Mouse (Mus musculus): ENCODE data around the gene Gm17324. TPM values are rescaled to one million over a fixed set of nuclear protein-coding genes. Genes with fewer than 3 reads are reported as not detected.
"Not testable (repeated sequence)": the region's sequence is repeated elsewhere in the genome, so short reads cannot be mapped to it uniquely, and the experiment has no call there.

The Gm17324 gene
- polyA plus RNA-seq (2015; fragmentation: Nextera tagmentation; extraction: Ambion mirVana) = 1.0 and 1.3 TPM in 2 replicates

DNA sequence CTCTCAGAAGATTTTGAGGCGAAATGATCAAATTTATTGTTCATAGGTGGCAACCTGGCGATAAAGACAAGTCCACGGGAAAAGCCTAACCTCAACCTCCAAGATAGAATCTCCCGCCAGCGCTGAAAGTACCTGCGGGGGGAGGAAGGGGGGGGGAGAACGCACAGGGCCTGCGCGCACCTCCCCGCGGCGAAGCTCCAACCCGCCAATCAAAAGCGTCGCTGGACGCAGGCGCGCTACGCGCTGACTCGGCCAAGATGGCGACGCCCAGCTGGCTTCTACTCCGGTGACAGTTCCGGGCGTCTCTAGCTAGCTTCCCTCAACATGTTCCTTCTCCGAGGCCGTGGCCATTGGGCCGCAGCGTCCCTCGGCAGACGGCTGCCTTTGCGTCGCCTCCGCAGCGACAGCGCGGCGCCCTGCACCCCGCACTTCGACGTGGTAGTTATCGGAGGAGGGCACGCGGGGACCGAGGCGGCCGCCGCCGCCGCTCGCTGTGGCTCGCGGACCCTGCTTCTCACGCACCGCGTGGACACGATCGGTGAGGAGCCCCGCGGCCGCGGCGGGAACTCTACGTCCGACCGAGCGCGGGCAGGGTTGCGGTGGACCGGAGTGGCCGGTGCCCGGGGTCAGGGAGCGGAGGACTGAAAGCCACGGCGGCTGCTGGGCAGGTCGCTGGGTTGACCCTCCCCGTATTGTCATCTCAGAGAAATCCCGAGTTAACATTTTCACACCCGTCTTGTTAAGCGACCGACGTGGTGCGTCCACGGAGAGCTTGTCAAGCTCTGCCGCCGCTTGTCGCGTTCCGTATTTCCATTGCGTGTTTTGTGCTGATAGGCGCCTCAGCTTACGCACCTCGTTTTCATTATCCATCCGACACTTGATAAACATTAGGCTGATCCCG, at the start of gene Gm17324, which contains the start of gene Mto1:
Gene Gm17324 (minus strand): TSS at position 814 of the 901 bp plus-strand sequence.
Gene Mto1 (plus strand): TSS at position 236 of the 901 bp plus-strand sequence.
- Histone ChIP-seq H3K27ac (ENCODE audit: low read length) (peak within 1 kb of the TSS; percentile 85), H3K36me3 (ENCODE audit: control insufficient read depth, insufficient read depth, low read length) (peaks cover 6% of the 10 kb centered on the region), H3K4me3 (ENCODE audit: low read length) (peak within 1 kb of the TSS; percentile 81), H3K27me3 (ENCODE audit: control insufficient read depth, insufficient read depth, low read depth, low read length) (peaks cover 16% of the 10 kb centered on the region), H3K9me3 (ENCODE audit: control insufficient read depth, low read length) (no peaks in the 10 kb centered on the region), H3K4me1 (replicated peaks; ENCODE audit: control insufficient read depth, insufficient read depth, low read length) (peaks cover 13% of the 10 kb centered on the region), H3K9ac (ENCODE audit: low read length) (peak within 1 kb of the TSS; percentile 87), H3K4me2 (ENCODE audit: low read depth, low read length) (peak within 1 kb of the TSS; percentile 64)
- ATAC-seq (ENCODE audit: low read depth) = peak; percentile 96
- WGBS = under 1% methylated on average over 94 of the region's 96 CpGs

GRCm38 (mm10) chr9:78493171-78493570, 44.6 kb upstream of the Gm17324 start:
- ATAC-seq (ENCODE audit: low read depth) = no peak
- H3K27ac ChIP-seq (ENCODE audit: low read length) = no peak overlapping the region
- H3K27me3 ChIP-seq (ENCODE audit: control insufficient read depth, insufficient read depth, low read depth, low read length) = no peaks in the 10 kb centered on the region
- H3K36me3 ChIP-seq (ENCODE audit: control insufficient read depth, insufficient read depth, low read length) = no peaks in the 10 kb centered on the region
- no peak overlapping the region for H3K4me3 ChIP-seq (ENCODE audit: low read length)
- no peak overlapping the region for H3K4me2 ChIP-seq (ENCODE audit: low read depth, low read length)
- no peaks in the 10 kb centered on the region for H3K9me3 ChIP-seq (ENCODE audit: control insufficient read depth, low read length)
- WGBS = 78% methylated on average over 7 of the region's 7 CpGs
- H3K9ac ChIP-seq (ENCODE audit: low read length) = no peak overlapping the region
- peaks cover 3% of the 10 kb centered on the region; the same call in 1 of the 2 replicates for H3K4me1 ChIP-seq (replicated peaks; ENCODE audit: control insufficient read depth, insufficient read depth, low read length)

- Histone ChIP-seq H3K4me1 (replicated peaks; ENCODE audit: control insufficient read depth, insufficient read depth, low read length) (peaks cover 3% of the 10 kb centered on the region; the same call in 1 of the 2 replicates), H3K27me3 (ENCODE audit: control insufficient read depth, insufficient read depth, low read depth, low read length) (no peaks in the 10 kb centered on the region), H3K9me3 (ENCODE audit: control insufficient read depth, low read length) (no peaks in the 10 kb centered on the region), H3K4me2 (ENCODE audit: low read depth, low read length) (no peak overlapping the region), H3K36me3 (ENCODE audit: control insufficient read depth, insufficient read depth, low read length) (no peaks in the 10 kb centered on the region), H3K4me3 (ENCODE audit: low read length) (no peak overlapping the region), H3K9ac (ENCODE audit: low read length) (no peak overlapping the region), H3K27ac (ENCODE audit: low read length) (no peak overlapping the region)
- no peak for ATAC-seq (ENCODE audit: low read depth)
- WGBS = 88% methylated on average over 3 of the region's 3 CpGs
Observed at GRCm38 (mm10) chr9:78492254-78492653, 43.7 kb upstream of the Gm17324 start.

- Histone ChIP-seq H3K27me3 (ENCODE audit: control insufficient read depth, insufficient read depth, low read depth, low read length) (no peaks in the 10 kb centered on the region), H3K4me1 (replicated peaks; ENCODE audit: control insufficient read depth, insufficient read depth, low read length) (peaks cover 3% of the 10 kb centered on the region; the same call in 1 of the 2 replicates), H3K9me3 (ENCODE audit: control insufficient read depth, low read length) (no peaks in the 10 kb centered on the region), H3K27ac (ENCODE audit: low read length) (no peak overlapping the region), H3K4me3 (ENCODE audit: low read length) (no peak overlapping the region), H3K36me3 (ENCODE audit: control insufficient read depth, insufficient read depth, low read length) (no peaks in the 10 kb centered on the region), H3K9ac (ENCODE audit: low read length) (no peak overlapping the region), H3K4me2 (ENCODE audit: low read depth, low read length) (no peak overlapping the region)
- 45% methylated on average over 3 of the region's 3 CpGs for WGBS
- ATAC-seq (ENCODE audit: low read depth) = no peak; the same call in 1 of the 2 replicates
Observed at GRCm38 (mm10) chr9:78491169-78491568, 42.6 kb upstream of the Gm17324 start.

DNA sequence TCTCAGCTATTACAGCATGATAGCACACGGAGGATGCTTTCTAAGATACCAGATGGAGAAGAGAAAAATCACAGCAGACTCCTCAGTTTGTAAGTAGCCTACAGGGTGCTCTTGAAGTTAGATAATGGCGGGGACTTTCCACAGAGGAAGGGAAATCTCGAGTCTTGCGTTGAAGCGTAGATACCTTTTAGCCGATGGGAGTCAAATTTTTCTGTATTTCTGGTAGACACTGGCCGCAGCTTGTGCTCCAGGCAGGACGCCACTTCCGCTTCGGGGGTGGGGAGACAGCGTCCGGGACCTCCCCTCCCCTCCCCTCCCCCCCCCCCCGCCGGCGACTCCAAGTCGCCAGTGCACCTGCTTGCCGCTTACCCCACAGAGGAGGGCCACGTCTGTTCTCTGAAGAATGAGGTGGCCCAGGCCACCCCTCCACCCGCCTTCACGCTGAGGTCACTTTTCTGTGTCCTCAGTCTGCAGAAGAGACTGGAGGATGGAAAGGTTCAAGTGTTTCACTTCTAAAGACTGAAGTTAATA, 40.4 kb upstream of the Gm17324 start, which contains the start of gene Eef1a1:
Gene Eef1a1 (minus strand): TSS at position 262 of the 531 bp plus-strand sequence.
- H3K4me2 ChIP-seq (ENCODE audit: low read depth, low read length) = peak within 1 kb of the TSS; percentile 66
- WGBS = under 1% methylated on average over 16 of the region's 20 CpGs
- no peaks in the 10 kb centered on the region for H3K27me3 ChIP-seq (ENCODE audit: control insufficient read depth, insufficient read depth, low read depth, low read length)
- peak within 1 kb of the TSS; percentile 56 for H3K4me3 ChIP-seq (ENCODE audit: low read length)
- ATAC-seq (ENCODE audit: low read depth) = peak; percentile 83
- peak within 1 kb of the TSS; percentile 79 for H3K27ac ChIP-seq (ENCODE audit: low read length)
- peak within 1 kb of the TSS; percentile 75 for H3K9ac ChIP-seq (ENCODE audit: low read length)
- H3K36me3 ChIP-seq (ENCODE audit: control insufficient read depth, insufficient read depth, low read length) = no peaks in the 10 kb centered on the region
- H3K4me1 ChIP-seq (replicated peaks; ENCODE audit: control insufficient read depth, insufficient read depth, low read length) = peaks cover 3% of the 10 kb centered on the region; the same call in 1 of the 2 replicates
- no peaks in the 10 kb centered on the region for H3K9me3 ChIP-seq (ENCODE audit: control insufficient read depth, low read length)

DNA sequence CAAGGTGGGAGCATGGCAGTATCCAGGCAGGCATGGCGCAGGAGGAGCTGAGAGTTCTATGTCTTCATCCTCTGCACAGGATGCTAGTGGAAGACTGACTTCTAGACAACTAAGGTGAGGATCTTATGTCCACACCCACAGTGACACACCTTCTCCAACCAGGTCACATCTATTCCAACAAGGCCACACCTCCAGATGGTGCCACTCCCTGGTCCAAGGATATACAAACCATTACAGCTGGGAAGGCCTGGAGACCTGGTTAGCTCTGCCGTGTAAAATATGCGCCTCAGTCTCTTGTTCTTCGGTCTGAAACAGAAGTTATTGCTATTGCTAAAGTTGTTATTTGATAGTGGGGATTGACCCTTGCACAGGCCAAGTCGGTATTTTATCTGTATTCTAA, 39.4 kb upstream of the Gm17324 start:
- not testable (repeated sequence) for H3K4me1 ChIP-seq (replicated peaks; ENCODE audit: control insufficient read depth, insufficient read depth, low read length); H3K27me3 ChIP-seq (ENCODE audit: control insufficient read depth, insufficient read depth, low read depth, low read length); ATAC-seq (ENCODE audit: low read depth); H3K4me2 ChIP-seq (ENCODE audit: low read depth, low read length); H3K4me3 ChIP-seq (ENCODE audit: low read length); H3K9me3 ChIP-seq (ENCODE audit: control insufficient read depth, low read length); H3K27ac ChIP-seq (ENCODE audit: low read length); H3K9ac ChIP-seq (ENCODE audit: low read length); H3K36me3 ChIP-seq (ENCODE audit: control insufficient read depth, insufficient read depth, low read length)
- 91% methylated on average over 5 of the region's 5 CpGs for WGBS

DNA sequence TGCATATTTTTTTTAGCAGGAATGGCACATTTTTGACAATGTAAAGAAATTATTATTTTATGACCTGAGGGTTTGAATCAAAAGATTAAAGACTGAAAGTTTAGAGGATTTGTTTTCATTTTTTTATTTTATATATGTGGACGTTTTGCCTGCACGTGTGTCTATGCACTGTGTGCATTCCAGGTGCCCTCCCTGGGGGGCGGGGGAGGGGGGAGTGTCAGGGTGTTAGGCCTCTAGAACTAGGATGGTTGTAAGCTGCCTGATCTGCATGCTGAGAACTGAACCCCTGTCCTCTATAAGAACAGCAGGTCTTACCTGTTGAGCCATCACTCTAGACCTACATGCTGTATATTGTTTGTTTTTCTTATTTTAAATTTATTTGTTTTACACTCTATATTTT, 36.1 kb upstream of the Gm17324 start:
- H3K36me3 ChIP-seq (ENCODE audit: control insufficient read depth, insufficient read depth, low read length) = no peaks in the 10 kb centered on the region
- no peak overlapping the region for H3K4me2 ChIP-seq (ENCODE audit: low read depth, low read length)
- no peak overlapping the region for H3K4me3 ChIP-seq (ENCODE audit: low read length)
- H3K4me1 ChIP-seq (replicated peaks; ENCODE audit: control insufficient read depth, insufficient read depth, low read length) = peaks cover 7% of the 10 kb centered on the region
- WGBS = 71% methylated on average over 3 of the region's 3 CpGs
- no peak overlapping the region for H3K9ac ChIP-seq (ENCODE audit: low read length)
- no peaks in the 10 kb centered on the region for H3K27me3 ChIP-seq (ENCODE audit: control insufficient read depth, insufficient read depth, low read depth, low read length)
- no peak for ATAC-seq (ENCODE audit: low read depth)
- no peak overlapping the region for H3K27ac ChIP-seq (ENCODE audit: low read length)
- no peaks in the 10 kb centered on the region for H3K9me3 ChIP-seq (ENCODE audit: control insufficient read depth, low read length)

- Histone ChIP-seq H3K9ac (ENCODE audit: low read length) (peak overlapping the region; percentile 79), H3K36me3 (ENCODE audit: control insufficient read depth, insufficient read depth, low read length) (peaks cover 17% of the 10 kb centered on the region), H3K4me2 (ENCODE audit: low read depth, low read length) (peak overlapping the region; percentile 60), H3K9me3 (ENCODE audit: control insufficient read depth, low read length) (no peaks in the 10 kb centered on the region), H3K27ac (ENCODE audit: low read length) (peak overlapping the region; percentile 97), H3K4me1 (replicated peaks; ENCODE audit: control insufficient read depth, insufficient read depth, low read length) (peaks cover 10% of the 10 kb centered on the region), H3K27me3 (ENCODE audit: control insufficient read depth, insufficient read depth, low read depth, low read length) (no peaks in the 10 kb centered on the region), H3K4me3 (ENCODE audit: low read length) (peak overlapping the region; percentile 61)
- no peak for ATAC-seq (ENCODE audit: low read depth)
- WGBS = 10% methylated on average over 3 of the region's 3 CpGs
Observed at GRCm38 (mm10) chr9:78482386-78482785, 33.8 kb upstream of the Gm17324 start.
